Mouse (Mus musculus): Measurements from ENCODE around the gene Mrpl58.

DNA sequence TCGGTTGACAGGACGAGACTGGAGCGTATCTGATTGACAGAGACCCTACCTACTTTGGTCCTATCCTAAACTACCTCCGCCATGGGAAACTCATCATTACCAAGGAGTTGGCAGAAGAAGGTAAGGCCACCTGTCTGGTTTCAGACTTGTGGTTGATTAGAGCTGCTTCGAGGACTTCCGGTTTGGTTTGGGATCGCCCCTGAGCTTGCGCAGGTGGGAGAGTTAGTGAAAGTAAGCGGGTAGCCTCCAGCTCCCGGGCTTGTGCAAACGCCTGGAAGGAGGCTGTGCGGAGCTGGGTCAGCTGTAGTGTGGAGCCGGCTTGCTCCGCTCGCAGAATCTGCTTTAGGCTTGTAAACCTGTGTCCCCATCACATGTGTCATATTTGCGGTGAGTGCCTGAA lies 18.4 kb downstream of the Mrpl58 start:
- TF ChIP-seq CTCF (IDR thresholded peaks at IDR 0.05; ENCODE audit: low read depth) = no peak
- no peak for TF ChIP-seq EP300 (IDR thresholded peaks at IDR 0.05; ENCODE audit: low read depth)
